ENCODE assay signal across 8 mouse cellular contexts in the genomic region with DNA sequence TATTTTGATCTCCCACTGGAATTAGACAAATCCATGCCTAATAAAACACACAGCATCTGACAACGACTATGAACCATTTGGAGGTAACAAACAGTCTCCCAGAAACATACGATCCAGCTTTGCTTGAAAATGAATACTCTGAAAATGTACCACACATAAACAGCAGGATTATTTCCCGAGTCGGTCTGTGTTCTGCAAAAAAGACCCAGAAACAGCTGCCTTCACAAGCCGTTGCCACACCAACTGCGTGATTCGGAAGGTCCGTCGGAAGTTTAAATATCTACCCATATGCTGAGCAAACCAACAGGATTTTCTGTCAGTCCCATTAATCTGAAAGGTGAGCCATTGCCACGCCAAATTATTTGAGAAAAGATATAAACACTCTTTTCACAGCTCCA.
DNase-seq lines count a peak whose midpoint lies in the region; ATAC-seq and TF ChIP-seq lines count a peak whose summit lies in the region.
"Had no signal": no experiment of that assay in that cellular context is flagged by ENCODE, and none has a peak within 500 bp of the region (broad histone marks: within the 10 kb centered on the region; RNA-seq: fewer than 3 reads in every experiment).

No protein-coding gene starts in this region.

- no peak for TF ChIP-seq EP300 in lung, postnatal 0 days (IDR thresholded peaks at IDR 0.05)
- no peak for TF ChIP-seq EP300 in stomach, postnatal 0 days (optimal IDR thresholded peaks at IDR 0.05)

- peak overlapping the region; percentile 38 for H3K4me2 ChIP-seq in lung, postnatal 0 days (replicated peaks; ENCODE audit: low read depth, low read length)
- peak overlapping the region; percentile 27 for H3K4me2 ChIP-seq in limb, embryonic 12.5 days
- H3K4me2 ChIP-seq in stomach, postnatal 0 days (replicated peaks; ENCODE audit: low read depth), result peak overlapping the region; percentile 53
- H3K4me2 ChIP-seq: forebrain, embryonic 15.5 days had no signal

- no peak for TF ChIP-seq CTCF in kidney, adult 2 months (conservative IDR thresholded peaks at IDR 0.05; ENCODE audit: insufficient read depth, insufficient read length, low read depth, low read length)
- TF ChIP-seq CTCF in lung, postnatal 0 days (IDR thresholded peaks at IDR 0.05), result no peak
- TF ChIP-seq CTCF in stomach, postnatal 0 days (IDR thresholded peaks at IDR 0.05; ENCODE audit: low read depth), result no peak

- H3K4me3 ChIP-seq in kidney, adult 2 months (ENCODE audit: insufficient read depth, low read depth, low read length), result peak overlapping the region; percentile 26; the same call in 1 of the 2 replicates
- H3K4me3 ChIP-seq in lung, postnatal 0 days (ENCODE audit: low read depth, low read length), result peak overlapping the region; percentile 39
- H3K4me3 ChIP-seq in limb, embryonic 12.5 days (replicated peaks), result no peak overlapping the region
- H3K4me3 ChIP-seq in stomach, postnatal 0 days (ENCODE audit: low read depth, low read length), result peak overlapping the region; percentile 44
- H3K4me3 ChIP-seq: forebrain, embryonic 15.5 days had no signal

- H3K9me3 ChIP-seq in lung, postnatal 0 days (ENCODE audit: low read length), result no peaks in the 10 kb centered on the region
- H3K9me3 ChIP-seq in limb, embryonic 12.5 days, result no peaks in the 10 kb centered on the region
- H3K9me3 ChIP-seq in stomach, postnatal 0 days (ENCODE audit: control insufficient read depth, low read length), result no peaks in the 10 kb centered on the region
- H3K9me3 ChIP-seq: forebrain, embryonic 15.5 days had no signal

- H3K9ac ChIP-seq in lung, postnatal 0 days (replicated peaks; ENCODE audit: low read depth), result peak overlapping the region; percentile 4; the same call in 1 of the 2 replicates
- H3K9ac ChIP-seq in limb, embryonic 12.5 days (replicated peaks), result no peak overlapping the region
- peak overlapping the region; percentile 60 for H3K9ac ChIP-seq in stomach, postnatal 0 days (ENCODE audit: low read length)
- H3K9ac ChIP-seq: forebrain, embryonic 15.5 days had no signal

- TF ChIP-seq POLR2A in kidney, adult 2 months (IDR thresholded peaks at IDR 0.05; ENCODE audit: low read depth, low read length), result no peak

- whole genome bisulfite sequencing in kidney, adult 2 months, result 46% methylated on average over 10 of the region's 10 CpGs
- WGBS in lung, postnatal 0 days, result 54% methylated on average over 10 of the region's 10 CpGs
- WGBS in limb, embryonic 12.5 days, result 40% methylated on average over 10 of the region's 10 CpGs
- 39% methylated on average over 10 of the region's 10 CpGs for WGBS in stomach, postnatal 0 days

- H3K4me1 ChIP-seq in kidney, adult 2 months (ENCODE audit: control insufficient read depth, insufficient read depth, low read length), result no peaks in the 10 kb centered on the region
- H3K4me1 ChIP-seq in lung, postnatal 0 days (ENCODE audit: insufficient read depth, low read depth, low read length), result no peaks in the 10 kb centered on the region; the same call in 1 of the 2 replicates
- H3K4me1 ChIP-seq in limb, embryonic 12.5 days (replicated peaks), result peaks cover 25% of the 10 kb centered on the region
- H3K4me1 ChIP-seq in stomach, postnatal 0 days (replicated peaks; ENCODE audit: control insufficient read depth, insufficient read depth), result no peaks in the 10 kb centered on the region
- H3K4me1 ChIP-seq: forebrain, embryonic 15.5 days had no signal

- no peak for ATAC-seq in lung, postnatal 0 days
- ATAC-seq in limb, embryonic 12.5 days (ENCODE audit: insufficient number of reproducible peaks, insufficient read depth, low FRiP score, low TSS enrichment, low read depth), result no peak; the same call in 1 of the 2 replicates
- ATAC-seq in stomach, postnatal 0 days (ENCODE audit: low FRiP score, low TSS enrichment), result no peak
- no peak for ATAC-seq in cerebellum, adult (ENCODE audit: insufficient number of reproducible peaks, low FRiP score, low TSS enrichment)
- ATAC-seq: forebrain, embryonic 15.5 days had no signal

- no peaks in the 10 kb centered on the region for H3K27me3 ChIP-seq in kidney, adult 2 months (replicated peaks; ENCODE audit: control insufficient read depth, insufficient read depth, low read length)
- no peaks in the 10 kb centered on the region for H3K27me3 ChIP-seq in lung, postnatal 0 days (replicated peaks; ENCODE audit: insufficient read depth, low read length)
- no peaks in the 10 kb centered on the region for H3K27me3 ChIP-seq in limb, embryonic 12.5 days
- H3K27me3 ChIP-seq in stomach, postnatal 0 days (ENCODE audit: control insufficient read depth, insufficient read depth, low read length), result no peaks in the 10 kb centered on the region
- H3K27me3 ChIP-seq: forebrain, embryonic 15.5 days had no signal

- no peak for DNase-seq in kidney, adult 2 months
- no peak for DNase-seq in kidney, postnatal 10 days
- DNase-seq in lung, postnatal 0 days (ENCODE audit: low spot score), result no peak
- no peak for DNase-seq in lung, postnatal 14 days
- no peak for DNase-seq in stomach, postnatal 0 days (ENCODE audit: low spot score)

- no peak overlapping the region for H3K27ac ChIP-seq in kidney, adult 2 months (ENCODE audit: insufficient read depth, low read depth, low read length)
- peak overlapping the region; percentile 72 for H3K27ac ChIP-seq in lung, postnatal 0 days (ENCODE audit: low read length)
- peak overlapping the region; percentile 46; the same call in 1 of the 2 replicates for H3K27ac ChIP-seq in limb, embryonic 12.5 days
- H3K27ac ChIP-seq in stomach, postnatal 0 days (replicated peaks), result peak overlapping the region; percentile 84
- H3K27ac ChIP-seq: forebrain, embryonic 15.5 days had no signal

- no peaks in the 10 kb centered on the region for H3K36me3 ChIP-seq in kidney, adult 2 months (ENCODE audit: control insufficient read depth, insufficient read depth, low read length)
- H3K36me3 ChIP-seq in lung, postnatal 0 days (ENCODE audit: insufficient read depth, low read length), result no peaks in the 10 kb centered on the region
- H3K36me3 ChIP-seq in limb, embryonic 12.5 days, result no peaks in the 10 kb centered on the region
- no peaks in the 10 kb centered on the region for H3K36me3 ChIP-seq in stomach, postnatal 0 days (ENCODE audit: control insufficient read depth, insufficient read depth, low read length)
- H3K36me3 ChIP-seq: forebrain, embryonic 15.5 days had no signal
